Comparison of ENCODE assay signal across 14 mouse cellular contexts in genomic region chrX:169325929-169326595, GRCm38 (mm10).
"Had no signal": no experiment of that assay in that cellular context is flagged by ENCODE, and none has a peak within 500 bp of the region (broad histone marks: within the 10 kb centered on the region; RNA-seq: fewer than 3 reads in every experiment).

No protein-coding gene starts in this region.

- ATAC-seq: intestine, postnatal 0 days; lung, postnatal 0 days; midbrain, embryonic 13.5 days had no signal

- H3K27me3 ChIP-seq: liver, embryonic 15.5 days; neural tube, embryonic 15.5 days; stomach, embryonic 15.5 days had no signal

- DNase-seq: kidney, adult 8-10 months; kidney, postnatal 36 days; layer of hippocampus, adult 9-11 months; lung, adult 2 months; lung, postnatal 36 days; thymus, adult 2 months; thymus, postnatal 36 days had no signal

- H3K36me3 ChIP-seq: limb, embryonic 10.5 days; liver, embryonic 15.5 days; midbrain, embryonic 13.5 days; neural tube, embryonic 15.5 days; stomach, embryonic 15.5 days had no signal
